Mouse (Mus musculus): Measurements from ENCODE around the gene Higd1b.

The Higd1b gene

DNA sequence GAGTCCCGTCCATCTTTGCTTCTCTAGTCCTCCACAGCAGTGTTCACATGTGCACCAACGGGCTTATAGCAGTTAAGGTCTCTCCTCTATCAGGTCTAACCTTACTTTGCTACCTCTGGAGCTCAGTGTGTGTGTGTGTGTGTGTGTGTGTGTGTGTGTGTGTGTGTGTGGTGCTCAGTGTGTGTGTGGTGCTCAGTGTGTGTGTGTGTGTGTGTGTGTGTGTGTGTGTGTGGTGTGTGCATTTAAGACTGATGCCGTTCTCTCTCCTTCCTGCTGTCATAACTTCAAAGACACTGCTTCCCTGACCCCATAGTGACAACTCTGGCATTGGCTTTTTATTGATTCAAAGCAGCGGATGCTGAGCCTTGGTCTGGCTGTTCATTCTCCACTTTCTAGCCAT is at the start of gene Higd1b:
Gene Higd1b, plus strand, starts transcription at position 301 of the 400 bp plus-strand sequence.
- DNase-seq (ENCODE audit: low spot score in 2 of 2): no peak

DNA sequence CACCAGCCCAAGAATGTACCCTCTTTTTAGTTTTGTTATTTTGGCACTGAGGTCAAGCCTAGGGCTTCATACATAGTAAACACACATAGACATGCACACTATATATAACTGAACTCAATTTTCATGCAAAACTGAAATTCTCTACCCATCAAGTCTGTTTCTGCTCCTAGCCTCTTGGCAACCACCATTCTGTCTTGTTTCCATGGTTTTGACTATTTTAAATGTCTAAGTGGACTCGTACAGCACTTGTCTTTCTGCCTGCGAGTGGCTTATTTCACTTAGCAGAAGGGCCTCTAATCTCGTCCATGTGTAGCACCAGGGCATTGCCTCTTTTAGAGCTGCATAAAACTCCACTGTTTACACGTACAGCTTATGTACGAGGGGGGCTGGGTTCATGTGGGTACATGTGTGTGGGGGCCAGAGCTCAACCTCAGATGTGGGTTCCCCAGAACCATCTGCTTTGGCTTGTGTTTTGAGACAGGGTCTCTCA is 47.9 kb upstream of the Higd1b start:
- DNase-seq (ENCODE audit: low spot score in 2 of 2): no peak

DNA sequence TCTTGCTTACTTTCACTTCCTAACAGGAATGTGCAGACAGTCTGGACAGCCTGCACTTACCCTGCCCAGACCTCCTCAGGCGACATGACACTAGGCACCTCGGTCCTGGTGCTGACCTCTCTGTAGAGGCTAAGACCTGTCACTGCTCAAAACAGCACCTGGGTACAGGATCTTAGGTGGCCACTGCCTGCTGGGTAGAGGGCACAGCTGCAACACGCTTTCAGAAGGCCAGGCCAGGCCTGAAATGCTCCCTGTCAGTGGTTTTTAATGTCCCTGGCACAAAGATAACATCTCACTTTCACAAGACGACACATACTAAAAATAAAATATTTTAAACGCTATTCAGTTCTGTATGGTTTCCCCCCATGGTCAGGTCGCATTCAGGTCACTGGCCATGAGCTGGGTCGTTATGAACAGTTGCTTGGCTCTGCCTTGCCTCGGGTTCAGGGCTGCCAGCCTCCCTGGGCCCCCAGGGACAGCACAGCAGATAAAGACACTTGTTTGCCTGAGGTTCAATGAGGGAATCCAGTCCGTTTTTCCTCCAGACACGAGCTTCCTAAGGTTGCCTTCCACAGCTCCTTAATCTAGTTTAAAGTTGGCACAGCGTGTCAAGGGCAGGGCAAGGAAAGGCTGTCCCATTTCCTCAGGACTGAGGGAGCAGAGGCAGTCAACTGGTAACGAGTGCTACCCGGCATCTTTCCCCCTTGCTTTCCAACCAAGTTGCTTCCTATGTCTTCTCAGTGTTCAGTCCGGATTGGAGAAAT is 43.8 kb upstream of the Higd1b start:
- DNase-seq (ENCODE audit: low spot score in 2 of 2): no peak

DNA sequence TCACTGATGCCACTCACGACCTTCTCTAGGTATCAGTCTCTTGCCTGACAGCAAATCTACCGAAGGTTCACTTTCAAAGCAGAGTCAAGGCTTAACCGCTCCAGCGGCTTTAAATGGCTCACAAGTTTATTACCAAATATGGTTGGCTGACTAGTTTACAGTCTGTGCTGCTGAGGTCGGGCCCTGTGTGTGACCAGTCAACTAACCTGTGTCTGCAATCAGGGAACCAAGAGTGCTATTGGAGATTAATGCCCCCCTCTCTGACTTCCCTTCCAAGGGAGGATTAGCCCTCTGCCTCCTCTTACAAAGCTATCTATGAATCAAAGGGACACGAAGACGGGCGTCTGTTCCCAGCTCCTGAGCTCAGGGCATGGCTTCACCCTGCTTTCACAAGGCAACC is 41.5 kb upstream of the Higd1b start:
- no peak for DNase-seq (ENCODE audit: low spot score in 2 of 2)

- no peak for DNase-seq (ENCODE audit: low spot score in 2 of 2)
These were observed 32.2 kb upstream of the Higd1b start for GRCm38 (mm10) chr11:102803453-102803852.

GRCm38 (mm10) chr11:102808246-102808645 is 27.4 kb upstream of the Higd1b start:
- no peak for DNase-seq (ENCODE audit: low spot score in 2 of 2)

DNA sequence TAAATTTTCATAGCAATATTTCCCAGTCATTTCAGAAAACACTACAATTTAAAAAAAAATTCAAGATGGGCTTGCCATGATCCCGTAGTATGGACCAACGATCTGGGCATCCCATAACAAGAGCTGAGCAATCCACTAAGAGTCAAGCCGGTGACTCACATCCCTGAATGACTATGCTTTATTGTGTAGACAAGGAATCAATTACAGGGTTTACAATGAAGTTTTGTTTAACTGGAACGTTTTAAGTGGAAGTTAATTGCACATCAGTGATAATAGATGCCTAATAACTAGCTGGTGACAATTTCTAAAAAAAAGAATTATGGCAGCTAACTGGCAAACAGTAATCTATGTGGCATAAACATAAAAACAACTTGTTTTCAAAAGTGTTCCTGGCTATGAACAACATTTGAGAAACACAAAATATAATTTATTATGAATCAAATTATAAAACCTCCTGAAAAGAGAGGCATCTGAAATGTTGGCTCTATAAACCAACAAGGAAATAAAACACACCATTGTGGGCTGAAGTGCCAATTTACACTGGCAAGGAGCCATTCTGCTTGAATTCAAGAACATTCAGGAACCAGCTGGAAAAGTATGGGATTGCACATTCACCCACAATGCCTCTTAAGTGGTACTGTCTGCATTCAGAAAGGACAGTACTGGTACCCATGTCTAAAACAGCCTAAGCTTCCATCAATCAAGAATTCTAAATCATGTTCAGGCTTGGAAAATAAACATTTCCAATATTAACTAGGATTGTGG is 24.7 kb upstream of the Higd1b start:
- DNase-seq (ENCODE audit: low spot score in 2 of 2): no peak

GRCm38 (mm10) chr11:102814881-102815280 is 20.8 kb upstream of the Higd1b start:
- no peak for DNase-seq (ENCODE audit: low spot score in 2 of 2)

GRCm38 (mm10) chr11:102818121-102819020 is 17.3 kb upstream of the Higd1b start:
- DNase-seq (ENCODE audit: low spot score in 2 of 2): peak in 1 of 2 experiments; percentile 15

DNA sequence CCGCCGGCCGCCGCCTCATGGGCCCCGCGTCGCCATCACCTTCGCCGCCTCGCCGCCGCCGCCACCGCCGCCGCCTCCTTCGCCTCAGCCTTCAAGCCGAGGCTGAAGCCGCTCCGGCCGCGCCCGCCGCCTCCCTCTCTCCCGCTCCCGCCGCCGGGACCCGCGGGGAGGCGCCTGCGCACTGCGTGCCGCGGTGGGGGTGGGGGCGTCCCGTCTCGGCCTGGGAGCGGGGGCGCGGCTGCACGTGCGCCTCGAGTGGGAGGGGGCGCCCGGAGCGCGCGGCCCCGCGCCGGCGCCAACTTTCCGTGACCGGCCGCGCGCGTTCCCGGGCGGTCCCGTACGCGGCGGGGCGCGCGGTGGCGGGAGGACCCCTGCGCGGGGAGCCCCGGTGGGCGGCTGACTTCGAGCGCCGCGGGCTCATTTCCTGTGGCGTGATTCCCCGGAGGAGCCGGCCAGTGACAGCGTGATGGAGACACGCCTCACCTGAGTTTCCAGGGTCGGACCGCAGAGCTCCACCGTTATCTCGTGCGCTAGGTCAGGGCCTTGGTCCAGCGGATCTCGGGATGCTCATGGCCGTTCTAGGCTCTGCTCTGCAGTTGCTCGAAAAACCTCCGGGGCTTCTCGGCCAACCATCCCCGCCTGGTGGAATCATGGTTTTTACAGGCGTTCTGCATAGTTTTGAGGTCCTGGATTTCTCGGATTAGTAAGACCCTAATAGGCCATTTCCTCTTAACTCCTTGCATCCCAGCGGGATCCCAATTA is 16.4 kb upstream of the Higd1b start, which contains the start of gene Gjc1:
Gene Gjc1, minus strand, starts transcription at position 680 of the 762 bp plus-strand sequence.
- DNase-seq (ENCODE audit: low spot score in 2 of 2): peak in 1 of 2 experiments; percentile 28

- no peak for DNase-seq (ENCODE audit: low spot score in 2 of 2)
These were observed 15.8 kb upstream of the Higd1b start for GRCm38 (mm10) chr11:102819783-102820385.

DNA sequence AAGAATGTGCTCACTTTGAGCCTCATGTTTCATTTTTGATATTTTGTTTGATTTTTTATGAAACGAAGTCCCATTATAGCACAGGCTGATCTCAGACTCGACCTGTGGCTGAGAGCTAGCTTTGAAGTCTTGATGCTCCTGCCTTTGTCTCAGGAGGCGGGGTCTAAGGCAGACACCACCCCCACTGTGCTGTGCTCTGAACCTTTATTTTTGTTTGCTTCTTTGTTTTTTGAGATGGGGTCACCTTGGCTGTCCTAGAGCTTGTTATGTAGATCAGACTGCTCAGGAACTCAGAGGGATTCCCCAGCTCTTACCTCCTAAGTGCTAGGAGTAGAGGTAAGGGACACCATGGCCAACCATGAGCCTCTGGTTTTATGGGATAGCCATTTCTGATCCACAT is 15.2 kb upstream of the Higd1b start:
- no peak for DNase-seq (ENCODE audit: low spot score in 2 of 2)

GRCm38 (mm10) chr11:102821231-102821630 is 14.4 kb upstream of the Higd1b start:
- DNase-seq (ENCODE audit: low spot score in 2 of 2): no peak

DNA sequence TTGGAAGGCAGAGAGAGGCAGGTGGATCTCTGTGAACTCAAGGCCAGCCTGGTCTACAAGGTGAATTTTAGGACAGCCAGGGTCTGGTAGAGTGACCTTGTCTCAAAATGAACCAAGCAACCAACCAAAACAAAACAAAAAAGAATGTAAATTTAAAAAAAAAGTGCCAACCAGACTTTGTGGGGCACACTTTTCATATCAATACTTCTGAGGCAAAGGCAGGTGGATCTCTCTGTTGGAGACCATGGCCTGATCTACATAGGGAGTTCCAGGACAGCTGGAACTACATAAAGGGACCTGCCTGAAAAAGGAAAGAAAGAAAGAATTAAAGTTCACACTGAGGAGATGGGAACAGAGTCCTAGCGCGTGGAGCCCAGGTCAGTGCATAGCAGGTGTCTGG is 9.2 kb upstream of the Higd1b start:
- no peak for DNase-seq (ENCODE audit: low spot score in 2 of 2)

DNA sequence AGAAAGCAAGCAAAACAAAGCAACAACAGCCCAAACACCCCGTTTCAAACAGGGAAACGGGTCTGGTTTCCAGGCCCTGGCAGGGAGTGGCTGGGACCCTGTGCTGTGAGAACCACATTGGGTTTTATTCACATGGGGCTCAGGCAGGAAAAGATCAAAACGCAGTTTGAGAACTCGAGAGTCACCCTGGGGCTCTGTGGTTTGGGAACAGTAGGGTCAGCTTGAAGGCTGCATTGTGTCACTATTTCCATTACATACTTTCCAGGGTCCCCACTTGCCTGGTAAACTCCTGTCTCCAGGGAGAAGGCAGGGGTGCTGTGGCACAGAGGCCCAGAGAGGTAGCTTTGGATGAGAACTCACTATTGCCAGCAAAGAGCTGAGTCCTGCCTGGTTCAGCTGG is 8.6 kb upstream of the Higd1b start:
- no peak for DNase-seq (ENCODE audit: low spot score in 2 of 2)

- DNase-seq (ENCODE audit: low spot score in 2 of 2): no peak
These were observed 5.4 kb upstream of the Higd1b start for GRCm38 (mm10) chr11:102830276-102830675.

- DNase-seq (ENCODE audit: low spot score in 2 of 2): no peak
These were observed 2.9 kb upstream of the Higd1b start for GRCm38 (mm10) chr11:102832700-102833297.

GRCm38 (mm10) chr11:102834219-102834618 is 1.4 kb upstream of the Higd1b start:
- no peak for DNase-seq (ENCODE audit: low spot score in 2 of 2)

- no peak for DNase-seq (ENCODE audit: low spot score in 2 of 2)
These were observed 497 bp downstream of the Higd1b start for GRCm38 (mm10) chr11:102836146-102836545.

- no peak for DNase-seq (ENCODE audit: low spot score in 2 of 2)
These were observed 1.7 kb downstream of the Higd1b start for GRCm38 (mm10) chr11:102837385-102837784.
